Mouse (Mus musculus): ENCODE data around the gene Slc24a2.

Gene Slc24a2

GRCm38 (mm10) chr4:87109331-87110059 is 120.8 kb downstream of the Slc24a2 start:
- no peak for DNase-seq

GRCm38 (mm10) chr4:87100936-87101335 is 129.3 kb downstream of the Slc24a2 start:
- no peak for DNase-seq

- DNase-seq = no peak
Measured at GRCm38 (mm10) chr4:87096186-87096585, 134.1 kb downstream of the Slc24a2 start.

- DNase-seq = no peak
Measured at GRCm38 (mm10) chr4:87093612-87094011, 136.7 kb downstream of the Slc24a2 start.

GRCm38 (mm10) chr4:87090841-87091240 is 139.4 kb downstream of the Slc24a2 start:
- DNase-seq = no peak

GRCm38 (mm10) chr4:87088713-87089112 is 141.6 kb downstream of the Slc24a2 start:
- DNase-seq = no peak

- no peak for DNase-seq
Measured at GRCm38 (mm10) chr4:87087597-87087996, 142.7 kb downstream of the Slc24a2 start.

GRCm38 (mm10) chr4:87086933-87087577 is 143.2 kb downstream of the Slc24a2 start:
- DNase-seq = no peak

GRCm38 (mm10) chr4:87081321-87081720 is 149.0 kb downstream of the Slc24a2 start:
- no peak for DNase-seq

GRCm38 (mm10) chr4:87079305-87079704 is 151.0 kb downstream of the Slc24a2 start:
- no peak for DNase-seq

- no peak for DNase-seq
Measured at GRCm38 (mm10) chr4:87078726-87079125, 151.6 kb downstream of the Slc24a2 start.

GRCm38 (mm10) chr4:87075761-87076160 is 154.5 kb downstream of the Slc24a2 start:
- DNase-seq = no peak

GRCm38 (mm10) chr4:87068121-87068520 is 162.2 kb downstream of the Slc24a2 start:
- no peak for DNase-seq

GRCm38 (mm10) chr4:87065227-87065626 is 165.1 kb downstream of the Slc24a2 start:
- DNase-seq = no peak

- no peak for DNase-seq
Measured at GRCm38 (mm10) chr4:87064561-87064960, 165.7 kb downstream of the Slc24a2 start.

GRCm38 (mm10) chr4:87062771-87063253 is 167.5 kb downstream of the Slc24a2 start:
- DNase-seq = no peak

GRCm38 (mm10) chr4:87061696-87062095 is 168.6 kb downstream of the Slc24a2 start:
- no peak for DNase-seq

GRCm38 (mm10) chr4:87057572-87057971 is 172.7 kb downstream of the Slc24a2 start:
- DNase-seq = no peak

- DNase-seq = no peak
Measured at GRCm38 (mm10) chr4:87055768-87056167, 174.5 kb downstream of the Slc24a2 start.

- no peak for DNase-seq
Measured at GRCm38 (mm10) chr4:87052881-87053280, 177.4 kb downstream of the Slc24a2 start.

- no peak for DNase-seq
Measured at GRCm38 (mm10) chr4:87049061-87049460, 181.2 kb downstream of the Slc24a2 start.

- DNase-seq = no peak
Measured at GRCm38 (mm10) chr4:87047131-87047530, 183.1 kb downstream of the Slc24a2 start.

- DNase-seq = no peak
Measured at GRCm38 (mm10) chr4:87043296-87043695, 187.0 kb downstream of the Slc24a2 start.

GRCm38 (mm10) chr4:87041412-87041997 is 188.8 kb downstream of the Slc24a2 start:
- DNase-seq = no peak
